Mouse (Mus musculus): ENCODE results near the gene Olfr47.

- TF ChIP-seq CTCF (IDR thresholded peaks at IDR 0.05; ENCODE audit: low read depth, low read length) (no peak), GATA1 (IDR thresholded peaks at IDR 0.05; ENCODE audit: borderline replicate concordance, low read length) (no peak)
Measured at GRCm38 (mm10) chr6:43190986-43191385, 40.3 kb upstream of the Olfr47 start.

Measured in G1E (cell line).